Mouse (Mus musculus) forebrain, embryonic 11.5 days (tissue): ENCODE measurements around the gene Kif9. TPM values are rescaled to one million over a fixed set of nuclear protein-coding genes. Genes with fewer than 3 reads are reported as not detected.

Experiments
- ATAC-seq: fragments of 200-750 bp; cut with Nextera tagmentation; replicated peaks from 2 replicates; pipeline ENCODE4 v1.8.0; 2017; ENCODE audit warnings: moderate TSS enrichment; ENCODE audit not compliant: low FRiP score
- DNase-seq: peaks from one replicate; pipeline ENCODE4 v3.0.0-alpha.2; 2017; ENCODE audit warnings: low spot score
- H3K27ac ChIP-seq: fragments of 300-500 bp; sonication (generic); 2 replicates; pipeline ENCODE4 v1.5.1; 2014; ENCODE audit warnings: low read depth, low read length
- H3K27me3 ChIP-seq: fragments of 300-500 bp; sonication (generic); 2 replicates; pipeline ENCODE4 v1.6.1; 2014; ENCODE audit warnings: mild to moderate bottlenecking, low read length, mixed read lengths; ENCODE audit not compliant: control insufficient read depth, insufficient read depth
- H3K36me3 ChIP-seq: fragments of 300-500 bp; sonication (generic); 2 replicates; pipeline ENCODE4 v1.6.1; 2014; ENCODE audit warnings: mild to moderate bottlenecking, low read length, moderate library complexity, mixed read lengths; ENCODE audit not compliant: control insufficient read depth, insufficient read depth
- H3K4me1 ChIP-seq: fragments of 300-500 bp; sonication (generic); replicated peaks from 2 replicates; pipeline ENCODE4 v1.6.1; 2014; ENCODE audit warnings: low read length, mixed read lengths; ENCODE audit not compliant: control insufficient read depth, insufficient read depth
- H3K4me2 ChIP-seq: fragments of 300-500 bp; sonication (generic); 2 replicates; pipeline ENCODE4 v1.6.1; 2014; ENCODE audit warnings: low read depth, mild to moderate bottlenecking, low read length, moderate library complexity, mixed read lengths; ENCODE audit not compliant: severe bottlenecking
- H3K4me3 ChIP-seq: fragments of 300-500 bp; sonication (generic); 2 replicates; pipeline ENCODE4 v1.5.1; 2014; ENCODE audit warnings: low read depth, low read length
- H3K9ac ChIP-seq: fragments of 300-500 bp; sonication (generic); 2 replicates; pipeline ENCODE4 v1.6.1; 2014; ENCODE audit warnings: low read length
- H3K9me3 ChIP-seq: fragments of 300-500 bp; sonication (generic); 2 replicates; pipeline ENCODE4 v1.6.1; 2016; ENCODE audit warnings: low read length, mixed read lengths; ENCODE audit not compliant: control insufficient read depth
- WGBS: fragments of 180-500 bp; shearing (Covaris S2); extraction: QIAGEN DNeasy Blood & Tissue Kit; methylation state at CpG from one replicate; pipeline ENCODE4 v1.1.7; 2014; 5-methylcytosine and 5-hydroxymethylcytosine counted together
- polyA plus RNA-seq: library from polyadenylated mRNA; unstranded; fragments of >200 nt; fragmentation: Nextera tagmentation; extraction: Ambion mirVana; gene quantifications from 2 replicates; pipeline ENCODE4 v1.2.1, GENCODE M21; 2014

Kif9 gene
- polyA plus RNA-seq, 1 experiment from 2014 or later = 0.88 TPM

- no peaks in the 10 kb centered on the region for H3K27me3 ChIP-seq
- H3K36me3 ChIP-seq = no peaks in the 10 kb centered on the region; the same call in 1 of the 2 replicates
- peak; percentile 98 for ATAC-seq
- no peaks in the 10 kb centered on the region for H3K9me3 ChIP-seq
- peaks cover 9% of the 10 kb centered on the region for H3K4me1 ChIP-seq
- H3K4me2 ChIP-seq = peak overlapping the region; percentile 67
- H3K9ac ChIP-seq = peak overlapping the region; percentile 98
- under 1% methylated on average over 48 of the region's 53 CpGs for whole genome bisulfite sequencing
- H3K27ac ChIP-seq = peak overlapping the region; percentile 99
- H3K4me3 ChIP-seq = peak overlapping the region; percentile 95
- peak; percentile 99 for DNase-seq
Observed at GRCm38 (mm10) chr9:110531914-110532489, 55.2 kb downstream of the Kif9 start.

DNA sequence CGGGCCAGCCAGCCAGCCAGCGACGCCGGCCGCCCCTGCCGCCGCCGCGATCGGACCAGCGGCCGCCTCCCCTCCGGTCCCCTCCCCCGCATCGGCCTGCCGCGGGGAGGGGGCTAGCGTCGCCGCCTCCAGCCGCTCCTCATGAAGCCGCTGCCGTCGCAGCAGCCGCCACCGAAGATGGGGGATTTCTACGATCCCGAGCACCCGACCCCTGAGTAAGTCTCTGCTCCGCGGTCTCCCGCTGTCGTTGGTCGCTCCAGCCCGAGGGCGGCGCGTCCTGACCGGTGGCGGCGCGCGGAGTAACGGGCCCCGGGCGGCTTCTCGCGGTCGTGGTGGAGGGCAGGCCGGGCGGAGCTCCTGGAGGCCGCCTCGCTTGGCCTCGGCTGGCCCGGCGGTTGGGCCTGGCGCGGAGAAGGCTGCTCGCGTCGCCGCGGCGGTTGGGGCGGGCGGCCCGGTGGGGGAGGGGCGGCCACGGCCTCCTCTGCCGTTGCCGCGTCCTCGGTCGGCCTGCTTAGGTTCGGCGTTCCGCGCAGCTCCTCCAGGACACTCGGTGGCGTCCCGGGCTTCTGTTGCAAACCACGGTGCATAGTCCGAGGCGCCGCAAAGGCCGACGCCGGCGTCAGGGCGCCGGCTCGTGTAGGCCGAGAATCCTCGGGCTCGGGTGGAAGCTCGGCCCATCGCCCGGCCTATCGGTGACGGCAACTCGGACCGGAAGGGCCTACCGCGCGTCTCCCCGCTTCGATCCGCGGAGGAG, 56.0 kb downstream of the Kif9 start, which contains the start of gene Setd2:
TSS of gene Setd2 (plus strand) at position 60 of the 754 bp plus-strand sequence.
- H3K27ac ChIP-seq = peak within 1 kb of the TSS; percentile 99
- peak; percentile 66 for ATAC-seq
- WGBS = under 1% methylated on average over 84 of the region's 109 CpGs
- no peaks in the 10 kb centered on the region; the same call in 1 of the 2 replicates for H3K36me3 ChIP-seq
- H3K27me3 ChIP-seq = no peaks in the 10 kb centered on the region
- H3K4me1 ChIP-seq = peaks cover 9% of the 10 kb centered on the region
- no peaks in the 10 kb centered on the region for H3K9me3 ChIP-seq
- H3K9ac ChIP-seq = peak within 1 kb of the TSS; percentile 98
- DNase-seq = peak; percentile 86
- H3K4me3 ChIP-seq = peak within 1 kb of the TSS; percentile 95
- H3K4me2 ChIP-seq = peak within 1 kb of the TSS; percentile 67

GRCm38 (mm10) chr9:110533645-110534044, 56.9 kb downstream of the Kif9 start:
- no peaks in the 10 kb centered on the region; the same call in 1 of the 2 replicates for H3K36me3 ChIP-seq
- WGBS = 51% methylated on average over 5 of the region's 5 CpGs
- H3K4me2 ChIP-seq = peak overlapping the region; percentile 67
- H3K4me3 ChIP-seq = peak overlapping the region; percentile 95
- H3K4me1 ChIP-seq = peaks cover 9% of the 10 kb centered on the region
- peak overlapping the region; percentile 98 for H3K9ac ChIP-seq
- DNase-seq (no peak), ATAC-seq (no peak)
- no peak overlapping the region for H3K27ac ChIP-seq
- no peaks in the 10 kb centered on the region for H3K9me3 ChIP-seq
- H3K27me3 ChIP-seq = no peaks in the 10 kb centered on the region

DNA sequence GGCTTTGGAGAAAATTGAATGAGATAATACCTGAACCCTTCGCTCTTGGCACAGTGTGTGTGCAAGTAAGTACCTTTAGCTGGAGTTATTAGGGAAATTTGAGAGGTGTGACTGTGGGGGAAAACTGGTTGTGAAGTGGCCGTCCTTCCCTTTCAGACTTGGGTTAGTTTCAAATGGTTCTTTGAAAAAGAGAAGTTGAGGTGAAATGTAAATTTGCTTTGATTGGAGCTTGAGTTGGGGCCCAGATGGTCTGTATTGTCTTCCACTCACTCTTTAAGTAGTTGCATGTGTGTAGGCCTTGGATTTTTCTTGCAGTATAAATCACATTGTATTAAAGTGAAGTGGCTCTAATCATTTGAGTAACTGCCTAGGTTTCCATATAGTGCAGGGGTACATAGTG, 58.4 kb downstream of the Kif9 start:
- 0 out of 2 replicates have a peak overlapping the region, but pooled peaks have one; percentile 8 for H3K4me2 ChIP-seq
- DNase-seq = no peak
- no peaks in the 10 kb centered on the region for H3K27me3 ChIP-seq
- no peak for ATAC-seq
- no peak overlapping the region for H3K4me3 ChIP-seq
- no peak overlapping the region for H3K9ac ChIP-seq
- H3K9me3 ChIP-seq = no peaks in the 10 kb centered on the region
- no peaks in the 10 kb centered on the region; the same call in 1 of the 2 replicates for H3K36me3 ChIP-seq
- peaks cover 9% of the 10 kb centered on the region for H3K4me1 ChIP-seq
- 80% methylated on average over 2 of the region's 2 CpGs for WGBS
- H3K27ac ChIP-seq = no peak overlapping the region

- Histone ChIP-seq H3K4me3 (no peak overlapping the region), H3K9ac (no peak overlapping the region), H3K27me3 (no peaks in the 10 kb centered on the region), H3K27ac (no peak overlapping the region), H3K9me3 (no peaks in the 10 kb centered on the region), H3K4me2 (no peak overlapping the region), H3K4me1 (peaks cover 9% of the 10 kb centered on the region), H3K36me3 (no peaks in the 10 kb centered on the region; the same call in 1 of the 2 replicates)
- WGBS = 98% methylated on average over 2 of the region's 2 CpGs
- ATAC-seq (no peak), DNase-seq (no peak)
Observed at GRCm38 (mm10) chr9:110536636-110537035, 59.9 kb downstream of the Kif9 start.

- H3K4me3 ChIP-seq = no peak overlapping the region
- H3K27me3 ChIP-seq = no peaks in the 10 kb centered on the region
- ATAC-seq = no peak
- no peaks in the 10 kb centered on the region for H3K9me3 ChIP-seq
- H3K4me2 ChIP-seq = no peak overlapping the region
- H3K27ac ChIP-seq = no peak overlapping the region
- peaks cover 9% of the 10 kb centered on the region for H3K4me1 ChIP-seq
- DNase-seq = no peak
- H3K36me3 ChIP-seq = no peaks in the 10 kb centered on the region; the same call in 1 of the 2 replicates
- H3K9ac ChIP-seq = no peak overlapping the region
Observed at GRCm38 (mm10) chr9:110538511-110538910, 61.8 kb downstream of the Kif9 start.

DNA sequence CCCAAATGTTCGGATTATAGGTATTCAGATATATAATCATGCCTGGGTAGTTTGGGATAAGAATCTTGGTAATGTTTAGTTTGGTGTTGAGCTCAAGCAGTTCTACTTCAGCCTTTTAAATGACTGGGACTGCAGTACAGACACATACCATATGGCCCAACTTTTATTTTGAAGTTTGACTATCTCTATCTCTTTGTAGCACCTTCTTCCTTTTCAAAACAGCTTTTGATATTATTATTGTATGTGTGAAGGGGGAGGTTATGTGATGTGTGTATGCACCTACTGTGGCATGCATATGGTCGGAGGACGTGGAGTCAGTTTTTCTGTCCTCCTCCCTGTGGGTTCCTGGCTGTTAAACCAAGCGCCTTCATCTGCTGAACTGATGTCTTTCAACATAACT, 65.2 kb downstream of the Kif9 start:
- H3K9ac ChIP-seq = no peak overlapping the region
- H3K4me2 ChIP-seq = no peak overlapping the region
- no peak overlapping the region for H3K27ac ChIP-seq
- WGBS = 95% methylated on average over 4 of the region's 4 CpGs
- H3K36me3 ChIP-seq = no peaks in the 10 kb centered on the region
- H3K4me3 ChIP-seq = no peak overlapping the region
- ATAC-seq (no peak), DNase-seq (no peak)
- H3K9me3 ChIP-seq = no peaks in the 10 kb centered on the region
- no peaks in the 10 kb centered on the region for H3K27me3 ChIP-seq
- H3K4me1 ChIP-seq = no peaks in the 10 kb centered on the region

DNA sequence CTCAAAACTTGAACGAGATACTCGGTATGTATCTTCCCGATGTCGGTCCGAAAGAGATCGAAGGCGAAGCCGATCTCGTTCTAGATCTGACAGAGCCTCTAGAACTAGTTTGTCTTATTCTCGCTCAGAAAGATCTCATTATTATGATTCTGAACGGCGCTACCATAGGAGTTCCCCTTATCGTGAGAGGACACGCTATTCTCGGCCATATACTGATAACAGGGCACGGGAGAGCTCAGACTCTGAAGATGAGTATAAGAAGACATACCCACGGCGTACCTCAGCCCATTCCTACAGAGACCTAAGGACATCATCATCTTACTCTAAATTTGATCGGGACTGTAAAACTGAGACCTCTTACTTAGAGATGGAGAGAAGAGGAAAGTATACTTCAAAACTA, 71.5 kb downstream of the Kif9 start:
- Histone ChIP-seq H3K27me3 (no peaks in the 10 kb centered on the region), H3K9me3 (no peaks in the 10 kb centered on the region), H3K36me3 (peaks cover 30% of the 10 kb centered on the region), H3K4me3 (no peak overlapping the region), H3K27ac (no peak overlapping the region), H3K4me2 (no peak overlapping the region), H3K9ac (no peak overlapping the region), H3K4me1 (no peaks in the 10 kb centered on the region)
- 98% methylated on average over 19 of the region's 19 CpGs for WGBS
- DNase-seq (no peak), ATAC-seq (no peak)
